Mouse (Mus musculus) adrenal gland, postnatal 4 days (tissue): ENCODE data around the gene Cd72. TPM values are rescaled to one million over a fixed set of nuclear protein-coding genes. Genes with fewer than 3 reads are reported as not detected.
A peak's percentile ranks its signal among the peaks of the same experiment; 100 is the strongest.
"Not testable (repeated sequence)": the region's sequence is repeated elsewhere in the genome, so short reads cannot be mapped to it uniquely, and the experiment has no call there.

ENCODE experiments used
- DNase-seq, 2 experiments: peaks; one replicate each; pipeline ENCODE4 v3.0.0; 2021 to 2022; ENCODE audit warnings: low spot score in 2 of 2, mixed read lengths in 2 of 2
- long read RNA-seq, 2 experiments: library from polyadenylated mRNA; stranded (forward); transcript quantifications; one replicate each; pipeline ENCODE4 v2.0.0; 2021
- total RNA-seq, 2 experiments: library from RNA; stranded (reverse); gene quantifications; 2 replicates each; pipeline ENCODE4 v1.2.3; 2021

Cd72 gene
- 1 to 10 TPM in 1 of 2 experiments, under 1 TPM in 1; 0.95 to 2.1 TPM for total RNA-seq
- long read RNA-seq, experiment 1, partial matches to known transcripts: 0 of 2 reads
- long read RNA-seq, experiment 1, other reads (novel, unspliced or antisense): 1 of 2 reads
- long read RNA-seq, experiment 2: 0 reads

DNA sequence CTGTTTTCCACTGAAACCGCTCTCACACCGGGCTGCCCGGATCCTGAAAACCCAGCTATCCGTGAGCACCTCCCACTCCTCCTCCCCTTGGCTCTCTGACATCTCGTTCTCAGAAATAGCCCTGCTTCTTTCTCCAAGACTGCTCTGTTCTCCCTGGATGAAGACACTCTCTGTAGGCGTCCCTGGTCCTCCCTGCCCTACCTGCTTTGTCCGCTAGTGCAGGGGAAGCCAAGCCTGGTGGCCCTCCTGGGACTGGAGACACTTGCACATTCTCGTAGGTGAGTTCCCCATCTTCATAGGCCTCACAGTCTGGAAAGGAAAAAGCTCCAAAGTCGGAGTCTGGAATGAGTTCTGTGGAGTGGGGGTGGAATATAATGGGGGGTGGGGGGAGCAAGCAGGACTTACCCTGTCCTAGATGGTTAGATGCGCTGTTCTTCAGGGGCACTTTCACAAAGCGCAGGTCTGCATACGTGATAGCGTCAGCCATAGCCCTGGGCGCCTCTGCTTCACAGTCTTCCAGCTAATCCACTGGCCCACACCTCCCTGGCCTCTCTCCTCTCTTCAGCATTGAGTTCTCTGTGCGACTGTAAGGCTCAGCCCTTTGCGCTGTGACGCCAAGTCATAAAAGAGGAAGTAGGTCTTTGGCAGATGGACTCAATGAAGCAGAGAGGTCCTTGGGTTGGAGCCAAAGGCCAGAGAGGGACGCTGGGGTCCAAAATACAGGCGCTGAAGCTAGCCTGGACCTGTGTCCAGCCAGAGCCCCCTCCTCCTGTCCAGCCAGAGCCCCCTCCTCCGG, at the start of gene Cd72:
Gene Cd72, minus strand, starts transcription at position 588 of the 796 bp plus-strand sequence.
- DNase-seq: no peak

- DNase-seq: no peak
Observed at GRCm38 (mm10) chr4:43503506-43503905, 49.1 kb upstream of the Cd72 start.

DNA sequence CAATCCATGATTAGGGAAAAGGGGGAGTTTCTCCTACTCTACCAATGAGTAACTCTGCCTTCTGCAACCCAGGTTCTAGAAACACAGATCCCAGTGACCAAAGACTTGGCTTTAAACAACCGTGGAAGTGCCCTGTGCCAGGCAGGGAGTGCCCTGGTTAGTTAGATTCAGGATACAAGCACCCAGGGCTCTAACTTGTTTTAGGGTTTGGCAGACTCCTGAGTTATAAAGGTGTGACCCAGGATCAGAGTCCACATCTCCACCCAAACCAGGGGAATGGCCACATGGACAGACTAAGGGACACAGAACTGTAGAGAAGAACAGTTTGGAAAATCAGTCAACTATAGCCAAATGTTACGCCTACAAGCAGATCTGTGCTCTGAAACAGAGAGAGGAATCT, 48.6 kb upstream of the Cd72 start:
- DNase-seq: no peak

DNA sequence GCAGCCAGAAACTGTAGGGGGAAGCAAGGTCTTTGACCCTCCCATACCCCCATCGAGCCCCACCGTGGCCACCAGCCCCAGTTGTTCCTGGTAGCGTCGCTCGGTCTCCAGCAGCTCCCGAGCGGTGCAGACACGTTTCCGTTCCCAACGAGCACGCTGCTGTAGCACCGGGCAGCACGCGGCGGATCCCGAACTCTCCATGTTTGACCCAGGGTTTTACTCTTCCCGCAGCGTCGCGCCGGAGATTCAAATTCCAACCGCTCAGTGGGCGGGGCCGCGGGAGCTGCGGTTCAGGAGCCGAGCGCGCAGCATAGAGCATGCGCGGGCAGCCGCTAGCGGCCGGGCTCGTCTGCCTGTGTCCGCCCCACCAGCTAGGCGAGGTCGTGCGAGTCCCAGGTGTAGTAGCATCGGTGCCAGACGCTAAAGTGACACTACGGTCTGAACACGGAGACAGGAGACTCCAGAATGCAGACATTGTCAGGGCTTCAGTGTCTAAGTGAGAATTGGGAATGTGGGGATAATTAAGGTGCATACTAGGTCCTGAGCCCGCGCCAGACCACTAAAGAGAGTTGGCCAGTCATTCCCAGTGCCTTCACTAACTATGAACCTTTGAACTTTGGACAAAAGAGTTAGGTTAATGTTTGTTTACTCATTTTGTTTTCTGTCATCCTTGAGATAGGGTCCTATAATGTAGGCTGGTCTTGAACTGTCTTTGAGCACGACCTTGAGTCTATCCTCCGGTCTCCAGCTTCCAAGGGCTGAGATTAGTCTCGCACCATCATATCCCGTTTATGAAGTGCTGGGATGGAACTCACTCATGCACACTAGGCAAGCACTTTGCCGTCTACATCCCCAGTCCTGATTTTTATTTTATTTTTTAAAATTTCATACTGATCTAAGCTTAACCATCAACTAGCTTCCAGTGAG, 45.2 kb upstream of the Cd72 start, which contains the start of gene Arhgef39:
Gene Arhgef39, minus strand, starts transcription at position 289 of the 927 bp plus-strand sequence.
- peak; percentile 47 to 71 for DNase-seq

GRCm38 (mm10) chr4:43498983-43499382, 44.6 kb upstream of the Cd72 start:
- no peak for DNase-seq

DNA sequence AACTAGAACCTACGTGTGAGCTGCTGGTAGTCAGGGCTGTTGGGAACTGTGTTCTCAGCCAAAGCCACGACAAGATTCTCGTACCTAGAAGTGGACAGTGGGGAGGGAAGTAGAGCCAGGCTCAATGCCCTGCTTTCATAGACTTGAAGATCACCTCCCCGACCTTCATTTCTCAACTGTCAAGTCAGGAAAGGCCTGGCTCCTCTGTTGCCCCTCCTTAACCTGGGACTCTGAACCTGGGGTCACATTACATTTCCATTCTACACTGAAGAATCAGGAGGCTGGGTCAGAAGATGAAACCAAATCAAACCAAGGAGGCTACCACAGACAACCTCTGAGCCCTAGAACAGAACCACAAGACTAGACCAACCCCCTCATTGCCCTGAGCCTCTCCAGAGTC, 43.5 kb upstream of the Cd72 start:
- DNase-seq: no peak

GRCm38 (mm10) chr4:43497405-43497804, 43.0 kb upstream of the Cd72 start:
- DNase-seq: no peak

- no peak for DNase-seq
Observed at GRCm38 (mm10) chr4:43496587-43496986, 42.2 kb upstream of the Cd72 start.

- DNase-seq: no peak
Observed at GRCm38 (mm10) chr4:43493846-43494240, 39.4 kb upstream of the Cd72 start.

DNA sequence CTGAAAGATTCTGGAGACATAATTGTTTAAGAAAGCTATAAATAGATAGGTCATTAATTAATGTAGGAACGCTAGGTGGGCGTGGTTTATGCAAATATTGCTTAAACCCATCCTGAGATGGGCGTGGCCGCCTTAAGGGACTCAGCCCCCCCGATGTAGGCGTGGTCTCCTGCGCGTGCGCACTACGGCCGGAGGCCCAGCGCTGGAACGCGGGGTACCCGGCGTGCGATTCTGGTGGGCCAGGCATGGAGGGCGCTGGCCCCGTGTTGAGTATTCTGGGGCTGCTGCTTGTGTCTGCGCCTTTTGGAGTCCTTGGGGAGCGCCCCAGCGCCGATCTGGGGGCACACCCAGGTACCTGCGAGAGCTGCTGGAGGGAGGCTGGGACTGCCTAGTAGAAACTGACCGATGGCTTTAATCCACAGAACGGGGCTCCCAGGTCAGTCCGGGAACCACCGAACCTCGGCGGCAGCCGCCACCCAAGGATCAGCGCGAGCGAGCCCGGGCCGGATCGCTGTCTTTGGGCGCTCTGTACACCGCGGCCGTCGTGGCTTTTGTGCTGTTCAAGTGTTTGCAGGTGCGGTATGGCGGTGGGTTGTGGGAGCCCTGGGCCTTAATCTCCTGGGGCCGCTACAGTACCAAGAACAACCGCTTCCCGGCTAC, 38.9 kb upstream of the Cd72 start:
- peak; percentile 90 to 98 for DNase-seq

DNA sequence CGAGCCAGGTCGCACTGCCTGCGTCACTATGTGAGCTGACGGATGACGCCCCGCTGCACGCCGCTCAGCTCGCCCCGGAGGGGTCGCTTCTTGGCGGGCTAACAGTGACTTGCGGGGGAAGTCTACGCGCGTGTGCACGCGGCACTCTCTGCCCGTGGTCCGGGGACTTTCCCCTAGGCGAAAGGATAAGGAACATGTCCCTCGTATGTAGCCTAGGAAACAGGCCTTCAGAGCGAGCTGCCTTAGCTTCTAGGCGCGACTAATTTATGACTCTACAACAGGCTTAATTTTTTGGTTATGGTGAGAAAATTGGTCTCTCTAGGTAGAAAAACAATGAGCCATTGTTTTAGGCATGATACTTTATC, 38.4 kb upstream of the Cd72 start, which contains the start of gene Ccdc107:
Gene Ccdc107, plus strand, starts transcription at position 80 of the 365 bp plus-strand sequence.
- peak; percentile 76 to 83 for DNase-seq

- DNase-seq: no peak
Observed at GRCm38 (mm10) chr4:43492101-43492820, 37.8 kb upstream of the Cd72 start.

DNA sequence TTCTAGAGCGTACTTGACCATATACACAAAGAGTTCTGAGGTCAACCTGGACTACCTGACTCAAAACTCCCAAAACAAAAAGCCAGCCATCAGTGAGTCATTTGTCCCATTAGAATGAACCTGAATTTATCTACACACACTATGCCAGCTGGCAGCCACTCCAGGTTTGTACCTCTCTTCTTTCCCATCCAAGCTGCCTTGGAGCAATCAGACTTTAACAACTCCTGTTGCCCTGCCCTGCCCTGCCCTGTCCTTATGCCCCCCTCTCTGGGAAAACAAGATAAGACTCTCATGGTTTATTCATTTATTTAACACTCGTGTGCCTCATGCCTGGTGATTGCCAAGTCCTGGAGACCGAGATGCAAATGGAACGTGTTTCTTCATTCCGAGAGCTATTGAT, 36.4 kb upstream of the Cd72 start:
- DNase-seq: no peak

- no peak for DNase-seq
Observed at GRCm38 (mm10) chr4:43489611-43490010, 35.2 kb upstream of the Cd72 start.

GRCm38 (mm10) chr4:43485666-43486065, 31.2 kb upstream of the Cd72 start:
- DNase-seq: not testable (repeated sequence)

GRCm38 (mm10) chr4:43483535-43484091, 29.2 kb upstream of the Cd72 start, which contains the start of gene Sit1:
Gene Sit1, minus strand, starts transcription at chr4:43483734.
- DNase-seq: no peak

DNA sequence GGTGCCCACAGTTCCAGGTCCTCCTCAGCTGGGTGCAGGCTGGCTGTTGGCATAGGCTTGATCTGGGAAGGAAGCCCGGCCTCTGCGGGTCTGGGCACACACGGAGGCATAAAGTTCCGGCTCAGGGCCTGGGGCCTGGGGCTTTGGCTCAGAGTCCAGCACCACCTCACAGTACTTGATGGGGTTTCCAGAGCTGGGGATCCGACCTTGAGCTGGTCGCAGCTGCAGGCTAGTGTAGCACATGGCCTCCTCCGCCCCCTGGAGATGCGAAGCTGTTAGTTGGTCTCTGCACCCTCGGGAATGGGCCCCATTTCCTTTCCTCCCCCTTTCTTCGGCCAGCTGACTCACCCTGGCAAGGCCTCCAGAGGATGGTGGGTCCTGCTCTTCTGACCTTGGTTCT, 28.2 kb upstream of the Cd72 start:
- DNase-seq: no peak

DNA sequence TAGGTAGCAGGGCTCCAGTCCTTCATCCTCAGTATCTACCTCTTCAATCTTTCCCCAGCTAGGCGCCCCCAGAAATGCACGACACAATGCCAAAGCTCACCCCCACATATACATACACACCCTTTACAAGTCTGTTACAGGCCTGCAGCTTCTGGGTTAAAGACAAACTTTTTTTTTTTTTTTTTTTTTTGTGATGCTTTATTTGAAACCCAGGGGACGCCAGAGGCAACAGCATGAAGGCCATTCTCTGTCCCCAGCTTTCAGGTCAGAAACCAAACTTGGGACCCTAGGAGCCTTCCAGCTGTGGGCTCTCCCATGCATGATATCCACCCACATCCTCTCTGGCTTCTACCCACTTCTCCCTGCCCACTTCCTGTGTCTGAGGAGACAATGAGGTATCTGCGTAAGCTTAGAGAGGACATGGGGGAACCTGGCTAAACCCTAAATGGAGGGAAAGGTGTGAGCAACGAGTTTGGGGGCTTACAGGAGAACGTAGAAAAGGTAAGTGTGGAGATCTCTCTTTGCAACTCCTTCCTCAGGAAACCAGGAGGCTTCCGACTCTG, 27.5 kb upstream of the Cd72 start:
- DNase-seq: no peak

- DNase-seq: no peak
Observed at GRCm38 (mm10) chr4:43480985-43481384, 26.6 kb upstream of the Cd72 start.
